In genomic region chr4:70262850-70263249, GRCm38 (mm10) we compare ENCODE assay signal across 13 mouse cellular contexts.
"Had no signal": no experiment of that assay in that cellular context is flagged by ENCODE, and none has a peak within 500 bp of the region (broad histone marks: within the 10 kb centered on the region; RNA-seq: fewer than 3 reads in every experiment).

No protein-coding gene starts in this region.

- DNase-seq: lung, adult 18-20 months; lung, embryonic 14.5 days; lung, postnatal 10 days; lung, postnatal 4 days; midbrain, embryonic 14.5 days; retina, postnatal 1 day; right cerebral cortex, adult 18-20 months; right cerebral cortex, postnatal 25 days; right cerebral cortex, postnatal 4 days; spleen, adult 18-20 months; thymus, adult 18-20 months; thymus, postnatal 14 days; thymus, postnatal 36 days had no signal
